Mouse (Mus musculus) adrenal gland, adult 10 weeks (tissue): ENCODE data around the gene Scrn1. TPM values are rescaled to one million over a fixed set of nuclear protein-coding genes. Genes with fewer than 3 reads are reported as not detected.

Experiments used
- polyA plus RNA-seq: library from polyadenylated mRNA; stranded (reverse); fragments of 350-450 nt; fragmentation: Illumina TruSeq; extraction: RNeasy Lipid Tissue Mini Kit (QIAGEN cat#74804); gene quantifications from one replicate; pipeline ENCODE4 v1.2.3, GENCODE M21; 2014; ENCODE audit warnings: low read depth, low replicate concordance

Scrn1 gene
- polyA plus RNA-seq: 19.2 TPM

GRCm38 (mm10) chr6:54565665-54566545, at the start of gene Scrn1:
Gene Scrn1 (minus strand): TSS chr6:54566489.

GRCm38 (mm10) chr6:54597208-54597607, 30.9 kb upstream of the Scrn1 start, which contains the start of gene Fkbp14:
Gene Fkbp14 (minus strand): TSS chr6:54597308.

DNA sequence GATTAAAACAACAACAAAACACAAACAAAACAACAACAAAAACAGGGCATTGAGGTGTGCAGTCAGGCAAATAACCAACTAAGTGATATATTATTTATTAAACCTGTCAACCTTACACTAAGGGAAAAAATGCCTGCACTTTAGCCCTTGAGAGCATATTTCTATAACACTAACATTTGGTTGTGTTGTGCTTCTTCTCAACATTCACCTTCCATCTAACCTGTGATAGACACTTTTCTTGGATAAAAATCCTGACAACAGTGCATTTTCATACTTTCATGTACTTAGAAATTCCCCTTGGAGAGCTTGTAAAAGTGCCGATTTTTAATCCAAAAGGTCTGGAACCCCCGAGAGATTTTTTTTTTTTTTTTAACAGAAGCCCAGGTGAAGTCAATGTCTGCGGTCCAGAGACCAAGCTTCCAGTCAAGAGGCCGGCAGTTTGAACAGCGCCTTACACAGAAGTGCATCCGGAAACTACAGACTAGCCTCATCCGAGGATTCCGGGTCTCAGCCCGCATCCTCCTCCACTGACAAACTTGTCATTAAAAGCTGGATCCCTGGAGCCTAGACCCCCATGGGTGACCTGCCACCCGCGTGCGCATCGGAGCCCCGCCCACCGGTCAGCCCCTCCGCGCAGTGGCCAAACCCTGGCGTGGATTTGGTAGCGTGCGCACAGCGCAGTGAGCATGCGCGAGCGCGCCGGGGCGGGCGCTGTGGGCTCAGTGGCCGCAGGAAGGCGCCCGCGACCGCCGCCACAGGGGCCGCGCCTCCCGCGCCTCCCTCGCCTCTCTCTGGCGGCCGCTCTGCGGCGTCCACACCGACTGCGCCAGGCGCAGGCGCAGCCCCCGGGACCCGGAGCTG, 28.4 kb upstream of the Scrn1 start, which contains the start of gene Plekha8:
Gene Plekha8 (plus strand): TSS at position 643 of the 861 bp plus-strand sequence.

Other genes starting within 250 kb of the Scrn1 start
- 1.3 TPM for gene Prr15, start 240.7 kb downstream of the Scrn1 start, polyA plus RNA-seq
- gene Wipf3, start 136.9 kb downstream of the Scrn1 start, polyA plus RNA-seq: 1.2 TPM
- 15.2 TPM for gene Plekha8, start 28.6 kb upstream of the Scrn1 start, polyA plus RNA-seq
- gene Fkbp14, start 30.8 kb upstream of the Scrn1 start, polyA plus RNA-seq: 62.3 TPM
- gene Mturn, start 115.1 kb upstream of the Scrn1 start, polyA plus RNA-seq: 13.6 TPM